Mouse (Mus musculus): ENCODE data around the gene Sptb. TPM values are rescaled to one million over a fixed set of nuclear protein-coding genes. Genes with fewer than 3 reads are reported as not detected.

The Sptb gene
- polyA plus RNA-seq, 1 experiment from 2014 or later, result 1.6 TPM

DNA sequence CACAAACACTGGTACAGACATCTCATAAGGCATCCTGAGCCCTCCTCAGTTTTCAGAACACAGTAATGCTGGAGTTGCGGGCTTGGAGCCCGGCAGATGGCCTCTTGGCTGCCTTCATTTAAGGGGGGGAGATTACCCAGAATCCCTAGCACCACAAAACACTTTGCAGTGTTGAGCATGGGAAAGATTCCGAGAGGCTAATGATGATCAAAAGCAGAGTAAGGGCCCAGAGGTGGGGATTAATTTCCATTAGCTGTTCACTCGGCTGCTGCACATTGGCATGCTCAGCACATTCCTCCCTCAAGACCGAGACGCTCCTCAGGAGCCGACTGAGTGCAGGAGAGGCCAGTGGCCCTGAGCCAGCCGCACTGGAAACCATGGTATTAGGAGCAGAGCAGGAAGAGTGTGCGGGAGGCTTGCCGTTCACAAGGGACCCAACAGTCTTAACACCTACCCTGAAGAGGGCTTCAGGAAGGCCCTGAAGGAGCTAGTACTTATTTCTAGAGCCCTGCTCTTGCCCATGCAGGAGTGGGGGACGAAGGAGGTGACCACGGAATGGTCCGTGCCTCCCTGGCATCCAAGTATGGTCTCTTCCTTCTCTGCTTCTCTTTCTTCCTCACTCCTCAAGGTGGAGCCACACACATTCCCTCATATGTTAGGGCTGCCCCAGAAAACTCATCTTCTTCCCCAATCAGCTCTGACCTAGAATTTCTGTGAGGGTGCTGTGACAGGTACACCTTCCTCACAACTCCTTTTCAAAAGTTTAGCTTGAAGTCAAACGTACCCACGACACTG, 75.3 kb downstream of the Sptb start:
- Histone ChIP-seq H3K4me3 (ENCODE audit: low read depth, low read length) (no peak overlapping the region), H3K4me1 (replicated peaks; ENCODE audit: control insufficient read depth, insufficient read depth, low read length) (no peaks in the 10 kb centered on the region), H3K9me3 (ENCODE audit: control insufficient read depth, low read length) (no peaks in the 10 kb centered on the region), H3K27me3 (replicated peaks; ENCODE audit: control insufficient read depth, insufficient read depth, low read length) (no peaks in the 10 kb centered on the region), H3K9ac (ENCODE audit: low read length) (no peak overlapping the region), H3K4me2 (ENCODE audit: low read length) (no peak overlapping the region; the same call in 1 of the 2 replicates), H3K36me3 (ENCODE audit: control insufficient read depth, insufficient read depth, low read length) (no peaks in the 10 kb centered on the region), H3K27ac (ENCODE audit: low read depth) (no peak overlapping the region)
- DNase-seq (ENCODE audit: low spot score) (peak; percentile 58), ATAC-seq (replicated peaks; ENCODE audit: low FRiP score, low TSS enrichment, low read depth) (0 out of 2 replicates have a peak, but pooled peaks have one; percentile 64)
- 51% methylated on average over 15 of the region's 15 CpGs for WGBS

DNA sequence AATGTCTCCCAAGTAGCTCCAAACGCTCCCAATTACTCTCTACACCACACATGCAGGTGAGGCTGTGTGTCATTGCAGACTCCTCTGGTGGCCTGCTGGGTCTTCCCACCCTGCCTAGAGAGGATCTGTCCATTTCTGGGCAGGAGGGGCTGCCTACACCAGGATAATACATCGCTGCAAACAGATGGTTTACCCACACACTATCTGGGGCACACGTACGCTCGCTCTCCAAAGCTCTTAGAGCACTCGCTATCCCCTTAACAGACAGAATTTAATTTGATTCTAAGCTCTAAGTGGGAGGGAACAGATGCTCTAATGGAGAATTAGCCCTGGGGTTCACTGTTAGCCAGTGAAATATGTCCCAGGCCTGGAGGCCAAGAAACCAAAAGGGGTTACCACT, 87.0 kb downstream of the Sptb start:
- WGBS, result 74% methylated on average over 6 of the region's 6 CpGs

DNA sequence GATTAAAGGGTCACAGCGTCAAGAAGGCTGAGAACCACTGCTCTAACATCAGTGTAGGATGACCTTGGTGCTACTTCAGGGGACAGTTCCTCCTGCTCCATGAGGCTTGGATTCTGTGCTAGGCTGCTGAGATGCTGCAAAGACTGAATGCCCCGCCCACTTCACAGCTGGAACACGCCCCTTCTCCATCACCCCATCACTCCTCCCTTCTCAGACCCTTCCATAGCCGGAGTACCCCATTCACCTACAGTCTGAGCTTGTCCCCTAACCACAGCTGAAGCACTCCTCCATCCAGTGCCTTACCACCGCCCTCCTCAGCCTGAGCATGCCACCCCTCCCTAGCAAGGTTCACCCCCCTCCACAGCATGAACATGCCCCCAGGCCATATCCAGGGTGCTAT, 90.5 kb downstream of the Sptb start:
- 55% methylated on average over 5 of the region's 5 CpGs for WGBS
- H3K4me2 ChIP-seq (ENCODE audit: low read length), result no peak overlapping the region
- no peaks in the 10 kb centered on the region for H3K27me3 ChIP-seq (replicated peaks; ENCODE audit: control insufficient read depth, insufficient read depth, low read length)
- DNase-seq (ENCODE audit: low spot score) (no peak), ATAC-seq (replicated peaks; ENCODE audit: low FRiP score, low TSS enrichment, low read depth) (no peak)
- no peak overlapping the region for H3K9ac ChIP-seq (ENCODE audit: low read length)
- no peaks in the 10 kb centered on the region for H3K9me3 ChIP-seq (ENCODE audit: control insufficient read depth, low read length)
- H3K4me3 ChIP-seq (ENCODE audit: low read depth, low read length), result no peak overlapping the region
- no peaks in the 10 kb centered on the region for H3K4me1 ChIP-seq (replicated peaks; ENCODE audit: control insufficient read depth, insufficient read depth, low read length)
- no peak overlapping the region for H3K27ac ChIP-seq (ENCODE audit: low read depth)
- no peaks in the 10 kb centered on the region for H3K36me3 ChIP-seq (ENCODE audit: control insufficient read depth, insufficient read depth, low read length)

More for the DNA sequence above, 87.0 kb downstream of the Sptb start:
- H3K4me1 ChIP-seq (replicated peaks; ENCODE audit: control insufficient read depth, insufficient read depth, low read length), result no peaks in the 10 kb centered on the region
- no peaks in the 10 kb centered on the region for H3K36me3 ChIP-seq (ENCODE audit: control insufficient read depth, insufficient read depth, low read length)
- H3K4me3 ChIP-seq (ENCODE audit: low read depth, low read length), result no peak overlapping the region
- DNase-seq (ENCODE audit: low spot score), result no peak
- H3K27me3 ChIP-seq (replicated peaks; ENCODE audit: control insufficient read depth, insufficient read depth, low read length), result no peaks in the 10 kb centered on the region
- no peak overlapping the region for H3K27ac ChIP-seq (ENCODE audit: low read depth)
- H3K9ac ChIP-seq (ENCODE audit: low read length), result no peak overlapping the region
- H3K4me2 ChIP-seq (ENCODE audit: low read length), result no peak overlapping the region
- no peaks in the 10 kb centered on the region for H3K9me3 ChIP-seq (ENCODE audit: control insufficient read depth, low read length)
- no peak for ATAC-seq (replicated peaks; ENCODE audit: low FRiP score, low TSS enrichment, low read depth)

DNA sequence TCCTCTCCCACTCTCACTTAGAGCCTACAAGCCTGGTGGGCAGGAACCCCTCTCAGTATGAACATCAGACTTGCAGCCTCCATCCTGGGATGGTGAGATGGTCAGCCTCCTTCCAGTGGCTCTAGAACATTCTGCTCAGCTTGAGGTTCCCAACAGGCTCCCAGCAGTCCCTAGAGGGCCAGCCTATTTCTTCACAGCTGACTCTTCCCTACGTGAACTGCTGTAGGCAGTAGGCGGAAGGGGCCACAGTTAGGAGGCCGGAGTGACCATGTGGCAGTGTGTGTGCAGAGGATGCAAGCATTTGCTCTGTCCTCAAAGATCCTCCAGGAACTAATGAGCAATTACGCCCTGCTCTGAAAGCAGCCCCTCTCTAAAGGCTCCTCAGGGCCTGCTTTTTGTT, 92.2 kb downstream of the Sptb start:
- ATAC-seq (replicated peaks; ENCODE audit: low FRiP score, low TSS enrichment, low read depth), result no peak
- Histone ChIP-seq H3K36me3 (ENCODE audit: control insufficient read depth, insufficient read depth, low read length) (no peaks in the 10 kb centered on the region), H3K27me3 (replicated peaks; ENCODE audit: control insufficient read depth, insufficient read depth, low read length) (no peaks in the 10 kb centered on the region), H3K9me3 (ENCODE audit: control insufficient read depth, low read length) (no peaks in the 10 kb centered on the region), H3K4me2 (ENCODE audit: low read length) (no peak overlapping the region), H3K4me1 (replicated peaks; ENCODE audit: control insufficient read depth, insufficient read depth, low read length) (no peaks in the 10 kb centered on the region), H3K9ac (ENCODE audit: low read length) (no peak overlapping the region), H3K4me3 (ENCODE audit: low read depth, low read length) (no peak overlapping the region), H3K27ac (ENCODE audit: low read depth) (no peak overlapping the region)
- 87% methylated on average over 4 of the region's 4 CpGs for WGBS
- DNase-seq (ENCODE audit: low spot score), result no peak

DNA sequence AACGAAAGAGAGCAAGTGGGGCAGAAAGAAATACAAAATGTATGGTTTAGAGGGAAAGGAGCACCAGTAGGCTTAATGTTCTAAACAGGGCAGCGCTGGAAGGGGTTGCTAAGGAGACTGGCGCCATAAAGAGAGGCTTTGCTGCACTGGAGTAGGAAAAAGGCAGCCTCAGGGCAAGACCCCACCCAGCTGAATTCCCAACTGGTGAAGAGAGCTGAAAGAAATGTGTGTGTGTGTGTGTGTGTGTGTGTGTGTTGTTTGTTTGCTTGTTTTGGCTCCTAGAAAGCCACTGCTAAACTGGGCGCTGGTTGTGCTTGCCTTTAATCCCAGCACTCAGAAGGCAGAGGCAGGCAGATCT, 94.8 kb downstream of the Sptb start:
- H3K9me3 ChIP-seq (ENCODE audit: control insufficient read depth, low read length), result no peaks in the 10 kb centered on the region

DNA sequence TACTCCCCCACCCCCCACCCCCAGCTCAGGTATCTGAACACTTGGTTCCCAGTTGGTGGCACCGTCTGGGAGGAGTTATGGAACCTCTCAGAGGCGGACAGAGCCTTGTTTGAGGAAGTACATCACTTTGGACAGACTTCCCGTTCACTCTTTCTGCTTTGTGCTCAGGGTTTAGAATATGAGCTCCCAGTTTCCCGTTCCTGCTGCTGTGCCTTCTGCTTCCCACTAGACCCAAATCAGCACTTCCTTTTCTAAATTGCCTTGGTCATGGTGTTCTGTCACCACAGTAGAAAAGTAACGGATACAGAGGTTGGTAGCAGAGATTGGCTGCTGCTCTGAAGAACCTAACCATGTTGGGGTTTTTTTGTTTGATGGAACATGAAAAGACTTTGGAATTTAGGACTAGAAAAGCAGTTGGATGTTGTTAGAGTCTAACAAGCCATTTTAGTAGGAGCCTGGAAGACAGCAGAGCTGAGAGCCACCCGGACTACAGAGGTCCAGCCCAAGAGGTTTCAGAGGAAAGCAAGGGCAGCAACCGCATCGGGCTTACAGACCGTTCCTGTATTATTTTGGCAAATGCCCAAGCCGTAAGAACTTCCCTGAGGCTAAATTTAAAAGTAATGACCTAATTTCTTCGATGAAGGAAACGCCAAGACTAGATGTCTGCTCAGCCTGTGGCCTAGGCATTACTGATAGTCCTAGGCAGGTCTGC, 95.3 kb downstream of the Sptb start:
- ATAC-seq (replicated peaks; ENCODE audit: low FRiP score, low TSS enrichment, low read depth) (no peak), DNase-seq (ENCODE audit: low spot score) (no peak)
- H3K27ac ChIP-seq (ENCODE audit: low read depth), result no peak overlapping the region; the same call in 1 of the 2 replicates
- no peaks in the 10 kb centered on the region for H3K36me3 ChIP-seq (ENCODE audit: control insufficient read depth, insufficient read depth, low read length)
- no peak overlapping the region for H3K9ac ChIP-seq (ENCODE audit: low read length)
- H3K4me1 ChIP-seq (replicated peaks; ENCODE audit: control insufficient read depth, insufficient read depth, low read length), result no peaks in the 10 kb centered on the region
- H3K4me2 ChIP-seq (ENCODE audit: low read length), result no peak overlapping the region
- H3K27me3 ChIP-seq (replicated peaks; ENCODE audit: control insufficient read depth, insufficient read depth, low read length), result no peaks in the 10 kb centered on the region
- WGBS, result 63% methylated on average over 12 of the region's 12 CpGs
- H3K4me3 ChIP-seq (ENCODE audit: low read depth, low read length), result no peak overlapping the region
- no peaks in the 10 kb centered on the region for H3K9me3 ChIP-seq (ENCODE audit: control insufficient read depth, low read length)

More for the DNA sequence above, 94.8 kb downstream of the Sptb start:
- 66% methylated on average over 4 of the region's 4 CpGs for WGBS
- Histone ChIP-seq H3K4me3 (ENCODE audit: low read depth, low read length) (no peak overlapping the region), H3K27me3 (replicated peaks; ENCODE audit: control insufficient read depth, insufficient read depth, low read length) (no peaks in the 10 kb centered on the region), H3K36me3 (ENCODE audit: control insufficient read depth, insufficient read depth, low read length) (no peaks in the 10 kb centered on the region), H3K4me1 (replicated peaks; ENCODE audit: control insufficient read depth, insufficient read depth, low read length) (no peaks in the 10 kb centered on the region), H3K27ac (ENCODE audit: low read depth) (no peak overlapping the region; the same call in 1 of the 2 replicates), H3K9ac (ENCODE audit: low read length) (no peak overlapping the region), H3K4me2 (ENCODE audit: low read length) (no peak overlapping the region)
- DNase-seq (ENCODE audit: low spot score), result no peak
- ATAC-seq (replicated peaks; ENCODE audit: low FRiP score, low TSS enrichment, low read depth), result no peak

DNA sequence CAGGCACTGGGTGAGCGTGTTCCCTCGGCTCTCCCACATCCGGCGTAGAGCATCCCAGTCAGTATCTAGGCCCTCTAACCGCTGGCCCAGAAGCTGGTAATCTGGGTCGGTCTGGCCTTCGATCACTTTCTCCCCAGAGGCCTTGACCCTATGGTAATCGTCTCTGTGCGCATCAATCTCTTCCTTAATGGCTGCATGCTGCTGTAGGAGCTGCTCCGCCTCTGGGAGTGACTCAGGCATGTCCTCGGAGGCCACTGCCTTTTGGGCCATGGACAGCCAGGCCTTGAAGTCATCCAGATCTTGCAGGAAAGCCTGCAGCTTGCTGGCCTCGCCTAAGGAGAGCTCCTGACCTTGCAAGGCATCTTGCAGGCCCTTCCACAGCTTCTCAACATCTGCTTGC, 97.7 kb downstream of the Sptb start:
- H3K4me1 ChIP-seq (replicated peaks; ENCODE audit: control insufficient read depth, insufficient read depth, low read length), result no peaks in the 10 kb centered on the region

DNA sequence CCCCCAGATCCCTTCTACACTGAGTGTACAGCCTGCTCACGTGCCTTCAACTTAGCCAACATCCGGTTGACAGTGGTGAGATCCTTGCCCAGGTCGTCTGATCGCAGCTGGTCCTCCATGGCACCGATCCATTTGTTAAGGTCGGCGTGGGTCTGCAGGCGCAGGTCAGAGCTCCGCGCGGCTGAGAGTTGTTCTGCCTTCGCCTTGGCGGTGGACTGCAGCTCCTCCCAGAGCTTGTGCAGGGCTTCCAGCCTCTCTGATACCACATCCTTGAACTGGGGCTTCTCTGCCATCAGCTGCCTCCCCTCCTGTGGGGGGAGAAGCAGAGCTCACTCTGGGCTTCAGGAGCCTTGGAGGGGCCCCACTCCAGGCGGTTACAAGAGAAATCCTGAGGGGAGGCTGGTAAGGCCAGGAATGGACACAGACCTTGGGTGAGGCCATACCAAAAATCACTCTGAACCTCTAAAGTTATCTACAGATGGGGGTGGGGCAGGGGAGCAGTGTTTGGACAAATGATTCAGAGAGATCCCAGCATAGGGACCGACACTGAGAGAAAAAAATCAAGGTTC, 101.3 kb downstream of the Sptb start:
- Histone ChIP-seq H3K27ac (ENCODE audit: low read depth) (no peak overlapping the region), H3K36me3 (ENCODE audit: control insufficient read depth, insufficient read depth, low read length) (no peaks in the 10 kb centered on the region), H3K4me3 (ENCODE audit: low read depth, low read length) (no peak overlapping the region), H3K9me3 (ENCODE audit: control insufficient read depth, low read length) (no peaks in the 10 kb centered on the region), H3K27me3 (replicated peaks; ENCODE audit: control insufficient read depth, insufficient read depth, low read length) (no peaks in the 10 kb centered on the region), H3K4me2 (ENCODE audit: low read length) (no peak overlapping the region), H3K4me1 (replicated peaks; ENCODE audit: control insufficient read depth, insufficient read depth, low read length) (no peaks in the 10 kb centered on the region), H3K9ac (ENCODE audit: low read length) (no peak overlapping the region)
- ATAC-seq (replicated peaks; ENCODE audit: low FRiP score, low TSS enrichment, low read depth) (no peak), DNase-seq (ENCODE audit: low spot score) (no peak)
- WGBS, result 73% methylated on average over 15 of the region's 15 CpGs

More for the DNA sequence above, 97.7 kb downstream of the Sptb start:
- WGBS, result 84% methylated on average over 12 of the region's 12 CpGs
- no peaks in the 10 kb centered on the region for H3K36me3 ChIP-seq (ENCODE audit: control insufficient read depth, insufficient read depth, low read length)
- H3K4me2 ChIP-seq (ENCODE audit: low read length), result no peak overlapping the region
- ATAC-seq (replicated peaks; ENCODE audit: low FRiP score, low TSS enrichment, low read depth) (no peak), DNase-seq (ENCODE audit: low spot score) (no peak)
- H3K9ac ChIP-seq (ENCODE audit: low read length), result no peak overlapping the region
- H3K4me3 ChIP-seq (ENCODE audit: low read depth, low read length), result no peak overlapping the region
- H3K9me3 ChIP-seq (ENCODE audit: control insufficient read depth, low read length), result no peaks in the 10 kb centered on the region
- H3K27me3 ChIP-seq (replicated peaks; ENCODE audit: control insufficient read depth, insufficient read depth, low read length), result no peaks in the 10 kb centered on the region
- no peak overlapping the region for H3K27ac ChIP-seq (ENCODE audit: low read depth)

Data from intestine, embryonic 14.5 days (tissue).